Mouse (Mus musculus) stomach, postnatal 0 days (tissue): ENCODE results near the gene Vps11. TPM values are rescaled to one million over a fixed set of nuclear protein-coding genes. Genes with fewer than 3 reads are reported as not detected.

Experiments
- ATAC-seq: fragments of 200-750 bp; cut with Nextera tagmentation; 2 replicates; pipeline ENCODE4 v1.8.0; 2017; ENCODE audit not compliant: low FRiP score, low TSS enrichment
- DNase-seq: peaks from one replicate; pipeline ENCODE4 v3.0.0-alpha.2; 2016; ENCODE audit warnings: low spot score
- H3K27ac ChIP-seq: fragments of 300-500 bp; sonication (generic); replicated peaks from 2 replicates; pipeline ENCODE4 v1.5.1; 2014; ENCODE audit warnings: mild to moderate bottlenecking, control low read depth
- H3K27me3 ChIP-seq: fragments of 300-500 bp; sonication (generic); 2 replicates; pipeline ENCODE4 v1.6.1; 2014; ENCODE audit warnings: low read length; ENCODE audit not compliant: control insufficient read depth, insufficient read depth
- H3K36me3 ChIP-seq: fragments of 300-500 bp; sonication (generic); 2 replicates; pipeline ENCODE4 v1.6.1; 2014; ENCODE audit warnings: low read length, mixed read lengths; ENCODE audit not compliant: control insufficient read depth, insufficient read depth
- H3K4me1 ChIP-seq: fragments of 300-500 bp; sonication (generic); replicated peaks from 2 replicates; pipeline ENCODE4 v1.6.1; 2014; ENCODE audit warnings: antibody characterized with exemption; ENCODE audit not compliant: control insufficient read depth, insufficient read depth
- H3K4me2 ChIP-seq: fragments of 300-500 bp; sonication (generic); replicated peaks from 2 replicates; pipeline ENCODE4 v1.6.1; 2014; ENCODE audit warnings: low read depth, mild to moderate bottlenecking, control low read depth, moderate library complexity
- H3K4me3 ChIP-seq: fragments of 300-500 bp; sonication (generic); 2 replicates; pipeline ENCODE4 v1.5.1; 2014; ENCODE audit warnings: low read depth, low read length, control low read depth
- H3K9ac ChIP-seq: fragments of 300-500 bp; sonication (generic); 2 replicates; pipeline ENCODE4 v1.6.1; 2014; ENCODE audit warnings: mild to moderate bottlenecking, low read length, control low read depth, mixed read lengths
- H3K9me3 ChIP-seq: fragments of 300-500 bp; sonication (generic); 2 replicates; pipeline ENCODE4 v1.6.1; 2016; ENCODE audit warnings: low read length; ENCODE audit not compliant: control insufficient read depth
- CTCF ChIP-seq: IDR thresholded peaks from 2 replicates; pipeline ENCODE4 v1.5.1; 2016; ENCODE audit warnings: antibody characterized with exemption, low read depth, mild to moderate bottlenecking, moderate library complexity
- EP300 ChIP-seq: optimal IDR thresholded peaks from 2 replicates; pipeline ENCODE3; 2016; ENCODE audit warnings: antibody characterized with exemption
- WGBS: fragments of 180-500 bp; shearing (Covaris S2); extraction: QIAGEN DNeasy Blood & Tissue Kit; methylation state at CpG from one replicate; pipeline ENCODE4 v1.1.7; 2014; 5-methylcytosine and 5-hydroxymethylcytosine counted together
- polyA plus RNA-seq: library from polyadenylated mRNA; unstranded; fragments of >200 nt; fragmentation: Nextera tagmentation; extraction: Ambion mirVana; gene quantifications from 2 replicates; pipeline ENCODE4 v1.2.1, GENCODE M21; 2015

Vps11 gene
- polyA plus RNA-seq, 1 experiment from 2014 or later = 15.8 TPM

DNA sequence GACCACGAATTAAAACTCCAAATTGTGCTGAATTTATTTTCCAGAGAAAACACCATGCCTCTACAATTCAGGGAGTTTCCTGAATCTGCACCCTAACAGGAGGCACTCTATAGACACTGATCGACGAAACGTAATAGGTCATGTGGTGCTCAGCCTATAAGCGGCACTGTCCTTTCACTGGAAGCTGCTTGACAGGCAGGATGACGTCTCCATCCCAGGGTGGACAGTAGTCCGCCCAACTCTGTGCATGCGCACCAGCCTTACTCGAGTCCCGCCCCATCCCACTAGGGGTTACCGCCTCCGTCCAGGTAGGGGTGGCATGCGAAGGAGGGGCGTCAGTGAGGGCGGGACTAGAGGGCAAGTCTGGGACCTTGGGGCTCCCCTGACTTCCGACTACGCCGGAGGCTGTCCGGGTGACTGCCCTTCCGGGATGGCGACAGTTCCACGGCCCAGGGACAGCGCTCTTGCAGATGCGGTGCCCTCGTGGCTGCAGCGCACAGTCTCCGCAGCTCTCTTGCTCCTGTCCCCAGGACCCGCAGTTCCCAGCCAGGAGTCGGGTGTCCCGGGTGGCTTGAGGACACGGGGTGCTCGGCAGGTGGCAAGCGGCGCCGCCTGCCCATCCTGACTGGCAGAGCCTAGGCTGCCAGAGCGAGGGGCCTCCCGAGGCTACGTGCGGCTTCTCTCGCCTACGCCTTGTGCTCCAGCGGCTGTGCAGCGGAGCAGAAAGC, 35.4 kb upstream of the Vps11 start, which contains the start of gene Slc37a4:
Gene Slc37a4 (plus strand): TSS at position 169 of the 728 bp plus-strand sequence.
- TF ChIP-seq CTCF (peak; percentile 37), EP300 (no peak)
- Histone ChIP-seq H3K4me2 (peak within 1 kb of the TSS; percentile 93), H3K9me3 (no peaks in the 10 kb centered on the region), H3K27ac (peak within 1 kb of the TSS; percentile 85), H3K4me1 (no peaks in the 10 kb centered on the region), H3K36me3 (peaks cover 10% of the 10 kb centered on the region), H3K9ac (peak within 1 kb of the TSS; percentile 73), H3K4me3 (peak within 1 kb of the TSS; percentile 74), H3K27me3 (no peaks in the 10 kb centered on the region)
- under 1% methylated on average over 42 of the region's 43 CpGs for WGBS
- DNase-seq (peak; percentile 98), ATAC-seq (peak; percentile 98)

DNA sequence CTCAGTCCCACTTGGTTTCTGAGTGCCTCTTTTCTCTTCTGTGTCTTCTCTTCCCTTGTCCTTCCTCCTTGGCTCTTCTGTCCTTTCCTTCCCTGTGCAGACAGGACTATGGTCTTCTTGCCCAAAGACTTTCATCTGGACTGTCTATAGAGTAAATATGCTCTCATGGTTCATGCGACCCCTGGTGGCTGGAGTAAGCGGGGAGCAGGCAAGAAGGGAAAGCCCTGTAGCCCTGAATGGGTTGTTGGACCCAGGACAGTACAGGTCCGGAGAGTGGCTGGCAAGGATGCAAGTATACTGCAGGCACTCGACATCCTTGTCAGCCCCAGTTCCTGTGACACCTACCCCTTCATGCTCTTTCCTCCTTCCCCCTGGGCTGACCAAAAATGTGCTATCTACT, 30.0 kb upstream of the Vps11 start:
- Histone ChIP-seq H3K36me3 (peaks cover 10% of the 10 kb centered on the region; the same call in 1 of the 2 replicates), H3K27ac (no peak overlapping the region), H3K9ac (no peak overlapping the region), H3K4me3 (no peak overlapping the region), H3K9me3 (no peaks in the 10 kb centered on the region), H3K4me2 (no peak overlapping the region), H3K4me1 (no peaks in the 10 kb centered on the region), H3K27me3 (no peaks in the 10 kb centered on the region)
- no peak for TF ChIP-seq EP300
- peak; percentile 90 for TF ChIP-seq CTCF
- DNase-seq (peak; percentile 77), ATAC-seq (peak; percentile 33)
- 29% methylated on average over 4 of the region's 4 CpGs for WGBS

- no peaks in the 10 kb centered on the region for H3K9me3 ChIP-seq
- no peak overlapping the region for H3K4me2 ChIP-seq
- DNase-seq (peak; percentile 61), ATAC-seq (0 out of 2 replicates have a peak, but pooled peaks have one; percentile 9)
- TF ChIP-seq EP300 (no peak), CTCF (peak; percentile 80)
- H3K36me3 ChIP-seq = peaks cover 28% of the 10 kb centered on the region
- H3K4me1 ChIP-seq = no peaks in the 10 kb centered on the region
- H3K9ac ChIP-seq = no peak overlapping the region
- 60% methylated on average over 8 of the region's 8 CpGs for WGBS
- H3K27ac ChIP-seq = no peak overlapping the region
- no peaks in the 10 kb centered on the region for H3K27me3 ChIP-seq
- H3K4me3 ChIP-seq = no peak overlapping the region
These were observed 27.8 kb upstream of the Vps11 start for GRCm38 (mm10) chr9:44389273-44389672.

- TF ChIP-seq CTCF = no peak
- no peak for TF ChIP-seq EP300
- H3K27ac ChIP-seq = no peak overlapping the region
- H3K9me3 ChIP-seq = no peaks in the 10 kb centered on the region
- no peaks in the 10 kb centered on the region for H3K4me1 ChIP-seq
- H3K27me3 ChIP-seq = no peaks in the 10 kb centered on the region
- 60% methylated on average over 3 of the region's 3 CpGs for WGBS
- no peak overlapping the region for H3K9ac ChIP-seq
- H3K4me2 ChIP-seq = no peak overlapping the region
- H3K36me3 ChIP-seq = peaks cover 35% of the 10 kb centered on the region
- DNase-seq (no peak), ATAC-seq (no peak)
- H3K4me3 ChIP-seq = no peak overlapping the region
These were observed 25.8 kb upstream of the Vps11 start for GRCm38 (mm10) chr9:44387221-44387620.

DNA sequence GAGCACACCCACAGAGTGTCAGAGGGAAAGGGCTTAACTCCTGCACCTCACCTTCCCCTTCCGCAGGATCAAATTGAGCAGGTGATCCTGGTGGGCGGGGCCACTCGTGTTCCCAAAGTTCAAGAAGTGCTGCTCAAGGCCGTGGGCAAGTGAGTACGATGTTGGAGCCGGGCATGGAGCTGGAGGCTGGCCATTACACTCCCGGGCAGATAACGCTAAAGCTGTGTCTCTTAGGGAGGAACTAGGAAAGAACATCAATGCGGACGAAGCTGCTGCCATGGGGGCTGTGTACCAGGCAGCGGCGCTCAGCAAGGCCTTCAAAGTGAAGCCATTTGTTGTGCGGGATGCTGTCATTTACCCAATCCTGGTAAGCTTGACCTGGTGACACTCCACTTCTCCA, 23.1 kb upstream of the Vps11 start:
- Histone ChIP-seq H3K4me3 (no peak overlapping the region), H3K9ac (no peak overlapping the region), H3K36me3 (peaks cover 41% of the 10 kb centered on the region), H3K4me1 (peaks cover 3% of the 10 kb centered on the region; the same call in 1 of the 2 replicates), H3K4me2 (no peak overlapping the region), H3K27me3 (no peaks in the 10 kb centered on the region), H3K9me3 (no peaks in the 10 kb centered on the region), H3K27ac (no peak overlapping the region)
- DNase-seq (no peak), ATAC-seq (no peak)
- WGBS = 87% methylated on average over 13 of the region's 13 CpGs
- TF ChIP-seq EP300 (no peak), CTCF (no peak)

DNA sequence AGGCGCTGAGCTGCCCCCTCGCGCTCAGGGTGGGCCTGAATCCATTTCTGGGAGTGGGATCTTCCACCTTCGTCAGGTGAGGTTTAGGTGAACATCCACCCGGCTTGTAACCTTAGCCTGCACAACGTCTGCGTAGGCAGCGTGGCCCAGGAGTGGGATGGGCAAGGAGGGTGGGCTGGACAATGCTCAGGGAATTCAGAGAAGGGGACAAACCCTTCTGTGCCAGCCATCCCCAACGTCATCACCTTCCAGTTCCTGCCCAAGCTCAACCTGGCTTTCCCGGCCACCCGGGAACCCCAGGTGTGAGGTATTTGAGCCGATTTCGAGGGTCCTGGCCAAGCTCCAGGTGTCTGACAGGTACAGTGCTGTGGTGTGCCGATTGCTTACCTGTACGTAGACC, 18.4 kb upstream of the Vps11 start:
- 2% methylated on average over 15 of the region's 15 CpGs for WGBS
- Histone ChIP-seq H3K9me3 (no peaks in the 10 kb centered on the region), H3K27ac (peak overlapping the region; percentile 88), H3K4me2 (peak overlapping the region; percentile 94), H3K36me3 (peaks cover 20% of the 10 kb centered on the region), H3K4me3 (peak overlapping the region; percentile 79), H3K27me3 (no peaks in the 10 kb centered on the region), H3K9ac (peak overlapping the region; percentile 87), H3K4me1 (peaks cover 3% of the 10 kb centered on the region; the same call in 1 of the 2 replicates)
- DNase-seq (no peak), ATAC-seq (peak; percentile 2; the same call in 1 of the 2 replicates)
- TF ChIP-seq EP300 (no peak), CTCF (no peak)
